Mouse (Mus musculus) cerebellum, adult 2 months (tissue): Measurements from ENCODE around the gene Susd3.

Experiments used
- CTCF ChIP-seq: fragments of 200-500 bp; IDR thresholded peaks from 2 replicates; pipeline ENCODE4 v1.5.1; 2011; ENCODE audit warnings: low read depth, mild to moderate bottlenecking, control low read depth, low read length, moderate library complexity, borderline replicate concordance; ENCODE audit not compliant: insufficient read depth
- POLR2A ChIP-seq: fragments of 200-500 bp; IDR thresholded peaks from 2 replicates; pipeline ENCODE4 v1.6.1; 2011; ENCODE audit warnings: low read length, control low read depth, borderline replicate concordance; ENCODE audit not compliant: insufficient read depth

DNA sequence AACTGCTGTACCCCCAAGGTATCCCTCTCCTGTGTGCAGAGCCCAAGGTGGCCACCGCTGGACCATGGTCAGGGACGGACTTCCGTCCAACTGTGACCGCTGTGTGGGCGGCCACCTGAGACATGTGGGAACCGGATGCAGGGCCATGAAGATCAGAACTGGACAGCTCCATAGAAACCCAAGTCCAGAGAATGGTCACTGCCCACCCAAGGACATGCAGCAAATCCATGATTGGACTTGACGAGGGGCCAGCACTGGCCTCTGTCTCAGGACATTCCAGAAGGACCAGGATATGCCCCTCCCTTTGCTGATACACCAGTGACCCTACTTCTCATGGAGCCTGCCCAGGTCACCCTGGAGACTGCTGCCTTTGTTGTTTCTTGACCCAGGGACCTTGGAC is 52.9 kb downstream of the Susd3 start:
- TF ChIP-seq POLR2A (no peak), CTCF (no peak)
